Mouse (Mus musculus): ENCODE measurements around the gene Btg1. TPM values are rescaled to one million over a fixed set of nuclear protein-coding genes. Genes with fewer than 3 reads are reported as not detected.

The Btg1 gene
- polyA plus RNA-seq, 1 experiment from 2014 or later = 52.9 TPM

DNA sequence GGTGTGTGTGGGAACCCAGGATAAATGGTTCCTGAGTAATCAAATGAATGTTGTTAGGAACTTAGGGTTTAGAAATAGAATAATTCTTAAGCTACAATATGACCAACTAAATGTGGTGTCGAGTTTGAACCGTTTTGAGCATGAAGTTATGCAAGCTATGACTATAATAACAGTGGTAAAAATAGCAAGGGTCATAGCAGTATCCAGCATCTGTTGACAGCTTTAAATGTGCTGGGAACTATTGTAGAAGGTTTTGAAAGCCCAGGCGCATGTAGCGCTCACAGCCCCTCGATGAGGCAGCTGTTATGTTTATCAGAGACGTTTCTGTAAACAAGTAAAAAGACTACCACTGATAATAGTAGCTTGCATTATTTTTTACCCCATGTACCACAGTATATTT is 25.9 kb downstream of the Btg1 start:
- H3K4me3 ChIP-seq = no peak overlapping the region
- ATAC-seq = no peak
- H3K27me3 ChIP-seq = no peaks in the 10 kb centered on the region
- H3K9me3 ChIP-seq (replicated peaks) = no peaks in the 10 kb centered on the region
- H3K36me3 ChIP-seq (ENCODE audit: poor library complexity, severe bottlenecking) = peaks cover 13% of the 10 kb centered on the region; the same call in 1 of the 2 replicates
- no peak overlapping the region for H3K4me2 ChIP-seq
- H3K27ac ChIP-seq = no peak overlapping the region
- peaks cover 24% of the 10 kb centered on the region for H3K4me1 ChIP-seq
- no peak overlapping the region for H3K9ac ChIP-seq
- WGBS = 81% methylated on average over 6 of the region's 6 CpGs

DNA sequence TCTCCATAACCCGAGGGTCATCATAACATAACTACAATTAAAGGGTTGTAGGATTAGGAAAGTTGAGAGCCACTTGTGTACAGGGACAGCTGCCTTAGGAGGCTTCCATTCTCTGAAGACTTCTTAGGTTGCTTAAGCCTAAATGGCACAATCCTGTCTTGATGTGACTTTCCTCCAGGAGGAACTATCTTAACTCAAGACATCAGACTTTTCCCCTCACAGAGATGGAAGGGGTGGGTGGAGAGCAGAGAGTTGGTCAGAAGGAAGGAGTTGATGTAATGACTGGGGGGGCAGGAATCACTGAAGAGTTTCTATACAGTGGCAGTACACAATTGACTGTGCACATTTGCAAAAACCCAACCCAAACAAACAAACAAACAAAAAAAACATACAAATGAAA is 28.4 kb downstream of the Btg1 start:
- H3K4me3 ChIP-seq = no peak overlapping the region
- peaks cover 31% of the 10 kb centered on the region for H3K4me1 ChIP-seq
- no peaks in the 10 kb centered on the region for H3K36me3 ChIP-seq (ENCODE audit: poor library complexity, severe bottlenecking)
- H3K9ac ChIP-seq = no peak overlapping the region
- no peak for ATAC-seq
- WGBS = 86% methylated on average over 1 of the region's 1 CpGs
- no peaks in the 10 kb centered on the region for H3K27me3 ChIP-seq
- no peaks in the 10 kb centered on the region for H3K9me3 ChIP-seq (replicated peaks)
- H3K4me2 ChIP-seq = no peak overlapping the region
- H3K27ac ChIP-seq = peak overlapping the region; percentile 90

GRCm38 (mm10) chr10:96646024-96646866 is 29.4 kb downstream of the Btg1 start:
- Histone ChIP-seq H3K27me3 (no peaks in the 10 kb centered on the region), H3K4me3 (0 out of 2 replicates have a peak overlapping the region, but pooled peaks have one; percentile 1), H3K9me3 (replicated peaks) (no peaks in the 10 kb centered on the region), H3K27ac (peak overlapping the region; percentile 90), H3K4me1 (peaks cover 31% of the 10 kb centered on the region), H3K36me3 (ENCODE audit: poor library complexity, severe bottlenecking) (no peaks in the 10 kb centered on the region), H3K4me2 (peak overlapping the region; percentile 49), H3K9ac (peak overlapping the region; percentile 34; the same call in 1 of the 2 replicates)
- peak; percentile 96 for ATAC-seq
- WGBS = 5% methylated on average over 13 of the region's 13 CpGs

DNA sequence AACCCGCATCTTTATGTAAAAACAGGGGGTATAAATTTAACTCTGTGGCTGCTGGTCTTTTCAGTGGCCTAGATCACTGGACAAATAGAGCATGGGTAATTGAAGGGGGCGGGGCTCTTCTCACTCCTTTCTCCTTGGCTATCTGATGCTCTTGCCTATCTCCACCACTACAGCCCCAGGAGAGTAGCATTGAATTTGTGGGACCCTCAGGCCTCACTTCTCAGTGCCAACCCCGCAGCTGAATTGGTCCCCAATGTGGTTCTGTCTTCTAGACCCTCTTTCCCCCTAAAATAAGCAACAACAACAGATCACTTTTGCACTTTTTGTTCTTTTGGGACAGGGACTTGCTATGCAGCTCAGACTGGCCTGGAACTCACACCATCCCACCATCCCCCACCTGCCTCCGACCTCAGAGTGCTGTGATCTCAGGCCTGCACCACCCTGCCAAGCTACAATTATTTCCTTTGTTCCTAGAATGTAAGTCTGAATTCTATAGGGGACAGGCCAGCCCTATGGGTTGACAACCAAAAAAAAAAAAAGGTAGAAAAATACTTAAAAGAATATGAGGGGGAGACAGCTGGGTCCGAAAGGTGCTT is 30.2 kb downstream of the Btg1 start:
- Histone ChIP-seq H3K27me3 (no peaks in the 10 kb centered on the region), H3K9me3 (replicated peaks) (no peaks in the 10 kb centered on the region), H3K4me2 (peak overlapping the region; percentile 49), H3K9ac (peak overlapping the region; percentile 34), H3K4me3 (0 out of 2 replicates have a peak overlapping the region, but pooled peaks have one; percentile 1), H3K27ac (peak overlapping the region; percentile 90), H3K4me1 (peaks cover 34% of the 10 kb centered on the region), H3K36me3 (ENCODE audit: poor library complexity, severe bottlenecking) (no peaks in the 10 kb centered on the region)
- peak; percentile 72 for ATAC-seq
- 31% methylated on average over 5 of the region's 5 CpGs for WGBS

GRCm38 (mm10) chr10:96648161-96648561 is 31.4 kb downstream of the Btg1 start:
- Histone ChIP-seq H3K36me3 (ENCODE audit: poor library complexity, severe bottlenecking) (no peaks in the 10 kb centered on the region), H3K9me3 (replicated peaks) (no peaks in the 10 kb centered on the region), H3K27ac (no peak overlapping the region; the same call in 1 of the 2 replicates), H3K4me3 (no peak overlapping the region), H3K4me1 (peaks cover 39% of the 10 kb centered on the region), H3K4me2 (no peak overlapping the region), H3K27me3 (no peaks in the 10 kb centered on the region), H3K9ac (no peak overlapping the region)
- WGBS = 60% methylated on average over 3 of the region's 3 CpGs
- ATAC-seq = no peak

- WGBS = 88% methylated on average over 3 of the region's 3 CpGs
- H3K27ac ChIP-seq = no peak overlapping the region
- no peak overlapping the region for H3K9ac ChIP-seq
- no peaks in the 10 kb centered on the region for H3K27me3 ChIP-seq
- no peak overlapping the region for H3K4me2 ChIP-seq
- no peak overlapping the region for H3K4me3 ChIP-seq
- H3K36me3 ChIP-seq (ENCODE audit: poor library complexity, severe bottlenecking) = no peaks in the 10 kb centered on the region
- H3K9me3 ChIP-seq (replicated peaks) = no peaks in the 10 kb centered on the region
- peaks cover 39% of the 10 kb centered on the region for H3K4me1 ChIP-seq
- ATAC-seq = no peak
Observed at GRCm38 (mm10) chr10:96649524-96649923, 32.7 kb downstream of the Btg1 start.

DNA sequence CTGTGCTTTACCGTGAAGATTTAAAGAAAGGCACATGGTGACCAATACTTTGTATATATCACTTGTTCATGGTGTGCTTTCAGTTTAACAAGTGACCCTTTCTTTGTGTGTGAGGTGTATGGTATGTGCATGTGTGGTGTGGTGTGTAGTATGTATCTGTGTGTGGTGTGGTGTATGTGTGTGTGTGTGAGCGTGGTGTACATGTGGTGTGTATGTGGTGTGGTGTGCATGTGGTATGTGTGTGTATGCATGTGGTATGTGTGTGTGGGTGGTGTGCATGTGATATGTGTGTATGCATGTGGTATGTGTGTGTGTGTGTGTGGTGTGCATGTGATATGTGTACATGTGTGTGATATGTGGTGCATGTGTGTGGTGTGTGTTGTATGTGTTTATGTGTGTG is 35.6 kb downstream of the Btg1 start:
- 61% methylated on average over 2 of the region's 2 CpGs for WGBS
- Histone ChIP-seq H3K9ac (no peak overlapping the region), H3K36me3 (ENCODE audit: poor library complexity, severe bottlenecking) (no peaks in the 10 kb centered on the region), H3K4me2 (no peak overlapping the region), H3K27me3 (no peaks in the 10 kb centered on the region), H3K4me1 (peaks cover 19% of the 10 kb centered on the region), H3K4me3 (no peak overlapping the region), H3K9me3 (replicated peaks) (no peaks in the 10 kb centered on the region), H3K27ac (no peak overlapping the region)
- peak; percentile 16; the same call in 1 of the 2 replicates for ATAC-seq

DNA sequence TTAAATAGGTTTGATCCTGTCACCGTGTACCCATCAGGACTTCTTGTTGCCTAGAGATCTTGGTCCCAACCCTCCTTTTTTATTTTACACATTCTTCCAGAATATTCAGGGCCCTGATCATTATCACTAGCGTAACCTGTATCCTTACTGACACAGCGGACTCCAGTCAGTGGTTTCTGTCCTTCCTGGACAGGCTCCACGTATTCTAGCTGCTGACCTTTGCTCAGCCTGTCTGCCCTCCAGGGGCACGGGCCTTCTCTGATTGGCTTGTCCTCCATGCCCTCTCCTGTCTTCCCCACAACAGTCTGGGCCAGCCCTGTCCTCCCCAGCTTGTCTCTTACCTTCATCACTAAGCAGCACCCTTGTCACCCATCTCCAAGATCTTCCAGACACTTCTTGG is 36.2 kb downstream of the Btg1 start:
- Histone ChIP-seq H3K4me2 (no peak overlapping the region), H3K27ac (no peak overlapping the region), H3K27me3 (no peaks in the 10 kb centered on the region), H3K9ac (no peak overlapping the region), H3K4me3 (no peak overlapping the region), H3K9me3 (replicated peaks) (no peaks in the 10 kb centered on the region), H3K4me1 (peaks cover 12% of the 10 kb centered on the region), H3K36me3 (ENCODE audit: poor library complexity, severe bottlenecking) (no peaks in the 10 kb centered on the region)
- no peak for ATAC-seq
- 88% methylated on average over 5 of the region's 5 CpGs for WGBS

DNA sequence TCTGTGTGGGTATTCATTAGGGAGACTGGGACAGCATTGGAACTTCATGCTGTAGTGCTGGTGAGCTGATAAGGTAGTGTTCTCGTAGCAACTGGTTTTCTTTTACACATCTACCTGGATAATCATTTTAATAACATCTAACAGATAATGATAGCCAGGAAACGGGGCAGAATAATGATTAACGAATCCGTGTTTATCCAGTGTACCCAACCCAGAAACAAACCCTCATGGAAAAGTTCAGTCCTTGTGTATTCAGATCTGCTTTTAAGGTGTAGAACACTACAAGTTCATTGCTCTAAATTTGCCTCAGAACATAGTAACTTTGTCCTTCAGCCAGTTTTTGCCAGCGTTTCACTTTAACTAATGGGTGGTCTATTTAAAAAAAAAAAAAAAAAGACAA is 37.3 kb downstream of the Btg1 start:
- WGBS = 85% methylated on average over 5 of the region's 5 CpGs
- Histone ChIP-seq H3K9ac (no peak overlapping the region), H3K4me2 (no peak overlapping the region), H3K27ac (no peak overlapping the region), H3K4me1 (peaks cover 15% of the 10 kb centered on the region), H3K9me3 (replicated peaks) (no peaks in the 10 kb centered on the region), H3K36me3 (ENCODE audit: poor library complexity, severe bottlenecking) (no peaks in the 10 kb centered on the region), H3K27me3 (no peaks in the 10 kb centered on the region), H3K4me3 (no peak overlapping the region)
- no peak for ATAC-seq

GRCm38 (mm10) chr10:96654576-96654975 is 37.8 kb downstream of the Btg1 start:
- Histone ChIP-seq H3K27me3 (no peaks in the 10 kb centered on the region), H3K4me2 (no peak overlapping the region), H3K4me3 (no peak overlapping the region), H3K27ac (no peak overlapping the region), H3K9ac (no peak overlapping the region), H3K36me3 (ENCODE audit: poor library complexity, severe bottlenecking) (no peaks in the 10 kb centered on the region), H3K4me1 (peaks cover 17% of the 10 kb centered on the region), H3K9me3 (replicated peaks) (no peaks in the 10 kb centered on the region)
- WGBS = 71% methylated on average over 7 of the region's 7 CpGs
- no peak for ATAC-seq

DNA sequence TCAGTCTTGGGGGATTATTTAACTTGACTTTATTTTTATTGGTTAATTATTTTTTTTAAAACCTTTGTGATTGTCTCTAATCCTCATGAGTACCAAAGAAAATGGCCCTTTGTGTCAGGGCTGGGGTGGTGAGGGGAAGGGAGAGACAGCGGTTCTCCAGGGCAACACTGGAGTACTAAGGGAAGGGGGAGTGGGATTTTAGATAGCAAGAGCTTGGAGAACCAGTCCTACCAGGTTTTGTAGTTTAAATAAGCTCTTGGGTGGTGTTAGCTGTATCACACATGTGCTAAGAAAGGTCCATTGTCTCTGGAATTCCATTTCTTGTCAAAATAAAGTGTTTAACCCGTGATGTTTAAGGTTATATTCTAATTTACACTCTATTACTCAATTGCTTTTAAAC is 38.3 kb downstream of the Btg1 start:
- no peak overlapping the region for H3K9ac ChIP-seq
- H3K4me3 ChIP-seq = no peak overlapping the region
- H3K27me3 ChIP-seq = no peaks in the 10 kb centered on the region
- no peaks in the 10 kb centered on the region for H3K36me3 ChIP-seq (ENCODE audit: poor library complexity, severe bottlenecking)
- ATAC-seq = no peak
- no peaks in the 10 kb centered on the region for H3K9me3 ChIP-seq (replicated peaks)
- H3K4me1 ChIP-seq = peaks cover 17% of the 10 kb centered on the region
- no peak overlapping the region for H3K27ac ChIP-seq
- 50% methylated on average over 2 of the region's 2 CpGs for WGBS
- H3K4me2 ChIP-seq = no peak overlapping the region

DNA sequence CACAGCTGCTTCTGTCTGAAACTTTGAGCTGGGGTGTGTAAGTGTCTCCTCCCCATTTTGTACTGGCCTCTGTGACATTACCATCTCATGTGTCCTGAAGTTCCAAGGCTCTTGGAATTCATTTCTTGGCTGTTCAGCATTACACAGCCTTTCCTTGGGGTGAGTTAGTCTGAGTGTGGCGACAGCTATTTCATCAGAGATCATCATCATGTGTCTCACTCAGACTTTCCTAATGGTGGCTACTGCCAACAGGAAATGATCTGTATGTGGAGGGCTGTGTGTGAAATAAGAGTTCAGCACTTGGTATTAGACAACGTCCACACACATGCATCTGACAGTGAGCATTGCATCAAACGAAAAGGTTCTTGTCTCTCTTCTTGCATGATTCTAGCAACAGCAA is 39.4 kb downstream of the Btg1 start:
- ATAC-seq = no peak
- no peak overlapping the region for H3K9ac ChIP-seq
- peaks cover 17% of the 10 kb centered on the region for H3K4me1 ChIP-seq
- no peaks in the 10 kb centered on the region for H3K36me3 ChIP-seq (ENCODE audit: poor library complexity, severe bottlenecking)
- no peak overlapping the region for H3K4me2 ChIP-seq
- WGBS = 94% methylated on average over 3 of the region's 3 CpGs
- no peak overlapping the region for H3K4me3 ChIP-seq
- no peak overlapping the region for H3K27ac ChIP-seq
- H3K9me3 ChIP-seq (replicated peaks) = no peaks in the 10 kb centered on the region
- no peaks in the 10 kb centered on the region for H3K27me3 ChIP-seq

All from forebrain, embryonic 13.5 days (tissue).